Mouse (Mus musculus) ES-Bruce4 (cell line): ENCODE measurements around the gene 4931423N10Rik. TPM values are rescaled to one million over a fixed set of nuclear protein-coding genes. Genes with fewer than 3 reads are reported as not detected.
A peak's percentile ranks its signal among the peaks of the same experiment; 100 is the strongest.

ENCODE experiments used
- H3K27ac ChIP-seq: 2 replicates; pipeline ENCODE4 v1.5.1; 2012; ENCODE audit warnings: low read length, inconsistent platforms; ENCODE audit not compliant: insufficient read depth
- H3K27me3 ChIP-seq: 2 replicates; pipeline ENCODE4 v1.6.1; 2012; ENCODE audit warnings: mild to moderate bottlenecking, low read length, inconsistent platforms; ENCODE audit not compliant: control insufficient read depth, poor library complexity, insufficient read depth, severe bottlenecking
- H3K36me3 ChIP-seq: 2 replicates; pipeline ENCODE4 v1.6.1; 2012; ENCODE audit warnings: inconsistent platforms, mild to moderate bottlenecking, low read length, moderate library complexity; ENCODE audit not compliant: control insufficient read depth, poor library complexity, insufficient read depth, severe bottlenecking
- H3K4me1 ChIP-seq: one replicate; pipeline ENCODE4 v1.8.1; 2011; ENCODE audit warnings: low read length; ENCODE audit not compliant: control insufficient read depth, insufficient read depth
- H3K4me3 ChIP-seq: 2 replicates; pipeline ENCODE4 v1.5.1; 2011; ENCODE audit warnings: low read depth, mild to moderate bottlenecking, low read length
- H3K9ac ChIP-seq: 2 replicates; pipeline ENCODE4 v1.6.1; 2012; ENCODE audit warnings: low read depth, mild to moderate bottlenecking, inconsistent platforms; ENCODE audit not compliant: poor library complexity, severe bottlenecking
- H3K9me3 ChIP-seq: replicated peaks from 2 replicates; pipeline ENCODE4 v1.6.1; 2012; ENCODE audit warnings: mild to moderate bottlenecking, low read length, inconsistent platforms; ENCODE audit not compliant: control insufficient read depth, poor library complexity, insufficient read depth, severe bottlenecking
- CTCF ChIP-seq: IDR thresholded peaks from one replicate; pipeline ENCODE4 v1.8.1; 2011; ENCODE audit warnings: low read depth, low read length
- EP300 ChIP-seq: IDR thresholded peaks from 2 replicates; pipeline ENCODE4 v1.6.1; 2011; ENCODE audit warnings: low read depth, low read length; ENCODE audit not compliant: insufficient read depth
- POLR2A ChIP-seq: IDR thresholded peaks from one replicate; pipeline ENCODE4 v1.8.1; 2011; ENCODE audit warnings: low read length; ENCODE audit not compliant: insufficient read depth
- polyA plus RNA-seq: library from polyadenylated mRNA; stranded (reverse); fragments of >200 nt; gene quantifications from 2 replicates; pipeline ENCODE4 v1.2.4, GENCODE M21; 2011; ENCODE audit warnings: low read depth; ENCODE audit not compliant: missing spikeins, insufficient read depth, insufficient read length

The 4931423N10Rik gene
- 0.40 TPM in 1 of 2 replicates, not detected in the other for polyA plus RNA-seq

DNA sequence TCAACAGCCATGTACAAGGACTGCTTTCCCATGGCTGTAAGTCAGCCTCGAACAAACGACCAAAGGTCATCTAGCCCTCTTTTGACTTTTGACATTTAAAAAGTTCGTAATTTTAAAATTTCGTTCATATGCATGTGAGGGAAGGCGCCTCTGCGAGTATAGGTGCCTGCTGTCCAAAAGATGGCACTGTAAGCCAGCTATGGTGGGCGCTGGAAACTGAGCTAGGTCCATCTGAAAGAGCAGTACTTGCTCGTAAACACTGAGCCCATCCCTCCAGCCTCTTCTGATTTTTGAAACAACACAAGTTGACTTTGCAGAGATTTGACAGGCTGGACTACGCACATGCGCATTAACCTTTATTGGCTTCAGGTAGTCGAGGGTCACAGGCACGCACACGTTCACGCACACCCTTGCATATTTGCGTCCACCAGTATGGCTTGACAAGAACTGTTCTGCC lies at the start of gene 4931423N10Rik:
Gene 4931423N10Rik, plus strand, starts transcription at position 407 of the 457 bp plus-strand sequence.
- Histone ChIP-seq H3K4me1 (no peaks in the 10 kb centered on the region), H3K9me3 (no peaks in the 10 kb centered on the region), H3K9ac (no peak within 1 kb of the TSS), H3K27ac (no peak within 1 kb of the TSS), H3K36me3 (no peaks in the 10 kb centered on the region), H3K27me3 (no peaks in the 10 kb centered on the region), H3K4me3 (no peak within 1 kb of the TSS)
- TF ChIP-seq CTCF: peak; percentile 32
- TF ChIP-seq POLR2A: no peak

- Histone ChIP-seq H3K4me1 (no peaks in the 10 kb centered on the region), H3K4me3 (no peak overlapping the region), H3K27me3 (no peaks in the 10 kb centered on the region), H3K9me3 (no peaks in the 10 kb centered on the region), H3K36me3 (peaks cover 50% of the 10 kb centered on the region), H3K9ac (no peak overlapping the region), H3K27ac (no peak overlapping the region)
- TF ChIP-seq CTCF: no peak
- no peak for TF ChIP-seq POLR2A
- no peak for TF ChIP-seq EP300
These were observed 35.0 kb upstream of the 4931423N10Rik start for GRCm38 (mm10) chr2:23172305-23172704.

DNA sequence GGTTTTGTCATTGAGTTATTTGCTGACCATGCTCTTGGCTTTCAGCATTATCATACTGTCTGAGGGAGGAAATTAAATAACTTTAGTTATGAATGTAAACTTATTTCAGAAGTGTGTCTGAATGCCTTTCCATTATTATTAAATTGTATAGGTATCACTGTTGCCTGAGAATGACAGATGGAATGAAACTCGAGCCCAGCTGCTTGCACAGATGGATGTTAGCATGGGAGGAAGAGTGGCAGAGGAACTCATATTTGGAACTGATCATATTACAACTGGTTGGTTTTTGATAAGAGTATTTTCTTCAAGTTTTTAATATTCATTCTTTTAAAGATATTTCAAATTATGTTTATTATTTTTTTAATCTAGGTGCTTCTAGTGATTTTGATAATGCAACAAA lies 12.9 kb upstream of the 4931423N10Rik start:
- Histone ChIP-seq H3K36me3 (peaks cover 27% of the 10 kb centered on the region), H3K27me3 (no peaks in the 10 kb centered on the region), H3K27ac (no peak overlapping the region), H3K9me3 (no peaks in the 10 kb centered on the region), H3K9ac (no peak overlapping the region), H3K4me1 (no peaks in the 10 kb centered on the region), H3K4me3 (no peak overlapping the region)
- TF ChIP-seq EP300 (no peak), POLR2A (no peak), CTCF (no peak)

DNA sequence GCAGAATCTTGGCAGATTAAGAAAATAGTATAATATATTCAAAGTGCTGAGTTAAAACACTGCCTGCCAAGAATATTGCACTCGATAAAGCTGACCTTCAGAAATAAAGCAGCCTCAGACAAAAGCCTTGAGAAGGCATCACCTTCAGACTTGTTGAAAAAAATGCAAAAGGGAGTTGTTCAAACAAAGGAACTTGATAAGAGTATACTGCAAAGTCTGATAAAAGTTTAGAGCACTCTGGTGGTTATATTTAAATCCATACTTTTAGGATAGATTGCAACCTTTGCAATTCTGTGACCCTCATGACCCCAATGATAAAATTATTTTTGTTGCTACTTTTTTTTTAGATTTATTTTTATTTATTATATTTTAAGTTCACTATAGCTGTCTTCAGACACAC lies 6.2 kb upstream of the 4931423N10Rik start:
- Histone ChIP-seq H3K9ac (no peak overlapping the region), H3K4me1 (no peaks in the 10 kb centered on the region), H3K4me3 (no peak overlapping the region), H3K36me3 (peaks cover 7% of the 10 kb centered on the region), H3K9me3 (no peaks in the 10 kb centered on the region), H3K27me3 (no peaks in the 10 kb centered on the region), H3K27ac (no peak overlapping the region)
- TF ChIP-seq EP300 (no peak), CTCF (no peak), POLR2A (no peak)

GRCm38 (mm10) chr2:23202900-23203670 lies 4.2 kb upstream of the 4931423N10Rik start:
- H3K27ac ChIP-seq: no peak overlapping the region
- no peaks in the 10 kb centered on the region for H3K4me1 ChIP-seq
- H3K9ac ChIP-seq: no peak overlapping the region
- no peaks in the 10 kb centered on the region for H3K27me3 ChIP-seq
- no peaks in the 10 kb centered on the region for H3K9me3 ChIP-seq
- TF ChIP-seq CTCF: no peak
- TF ChIP-seq EP300: no peak
- TF ChIP-seq POLR2A: no peak
- no peak overlapping the region for H3K4me3 ChIP-seq
- no peaks in the 10 kb centered on the region; the same call in 1 of the 2 replicates for H3K36me3 ChIP-seq

- Histone ChIP-seq H3K27ac (no peak overlapping the region), H3K4me1 (no peaks in the 10 kb centered on the region), H3K9me3 (no peaks in the 10 kb centered on the region), H3K9ac (no peak overlapping the region), H3K36me3 (no peaks in the 10 kb centered on the region), H3K4me3 (no peak overlapping the region), H3K27me3 (no peaks in the 10 kb centered on the region)
- no peak for TF ChIP-seq POLR2A
- no peak for TF ChIP-seq CTCF
- TF ChIP-seq EP300: no peak
These were observed 6.4 kb downstream of the 4931423N10Rik start for GRCm38 (mm10) chr2:23213661-23214060.
